In the genomic region with DNA sequence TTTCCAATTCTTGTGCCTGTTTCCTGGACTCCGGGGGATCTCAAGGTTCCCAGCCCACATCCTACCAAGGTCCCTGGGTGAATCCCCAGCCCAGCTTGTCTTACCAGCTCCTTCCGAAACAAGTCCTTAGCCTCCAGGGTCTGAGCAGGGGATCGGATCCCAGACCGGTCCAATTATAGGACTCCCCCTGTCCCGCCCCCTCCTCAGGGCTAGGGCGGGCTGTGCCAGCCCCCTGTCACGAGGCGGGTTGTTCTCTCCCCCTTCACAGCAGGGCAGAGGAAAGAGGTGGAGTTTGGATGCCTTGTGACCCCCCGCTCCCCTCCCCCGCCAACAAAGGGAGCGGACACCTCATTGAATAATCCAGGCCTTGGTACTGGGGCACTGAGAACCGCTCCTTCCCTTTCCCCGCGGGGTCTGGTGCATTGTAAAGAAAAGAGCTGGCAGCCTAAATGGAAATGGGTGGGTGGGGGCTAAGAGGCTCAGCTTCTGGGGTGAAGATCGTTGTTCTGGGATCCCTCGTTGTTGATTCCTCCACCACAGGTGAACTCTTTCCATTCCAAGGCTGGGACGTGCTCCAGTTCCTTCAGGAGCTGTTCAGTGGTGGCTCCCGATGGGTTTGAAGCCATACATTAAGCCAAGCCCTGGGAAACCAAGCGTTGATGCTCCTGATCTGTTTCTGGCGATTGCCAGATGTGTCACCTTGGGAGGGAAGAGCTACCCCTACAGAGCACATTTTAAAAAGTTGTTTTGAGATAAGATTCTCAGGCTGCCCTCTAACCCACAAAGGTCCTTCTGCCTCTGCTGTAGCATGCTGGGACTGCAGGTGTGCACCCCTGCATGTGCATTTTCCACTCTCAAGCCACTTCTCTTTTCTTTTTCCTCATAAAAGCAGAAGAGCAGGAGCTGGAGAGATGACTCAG, we compare ENCODE assay signal across 7 mouse cellular contexts. TPM values are rescaled to one million over a fixed set of nuclear protein-coding genes. Genes with fewer than 3 reads are reported as not detected.
DNase-seq lines count a peak whose midpoint lies in the region; ATAC-seq and TF ChIP-seq lines count a peak whose summit lies in the region.

A gene (minus strand): TSS at position 282 of the 920 bp plus-strand sequence.

- DNase-seq in adrenal gland, adult (ENCODE audit: inconsistent age in 2 of 2, low spot score in 1 of 2) = peak; percentile 73 to 84
- DNase-seq in embryo, embryonic 10.5 days (ENCODE audit: low spot score) = peak; percentile 70
- DNase-seq in gastrocnemius, postnatal 25 days = peak; percentile 68
- peak; percentile 81 for DNase-seq in hindbrain, postnatal 0 days (ENCODE audit: low spot score)
- DNase-seq in left cerebral cortex, adult 2 months (ENCODE audit: extremely low spot score in 1 of 2, low spot score in 2 of 2) = peak; percentile 49 to 70
- peak; percentile 63 for DNase-seq in lung, postnatal 36 days
- DNase-seq in right cerebral cortex, adult 2 months (ENCODE audit: low spot score in 2 of 2) = peak; percentile 48 to 53

- peak; percentile 88 for ATAC-seq in hindbrain, postnatal 0 days

- H3K9me3 ChIP-seq in hindbrain, postnatal 0 days (ENCODE audit: low read length) = no peaks in the 10 kb centered on the region

- peaks cover 5% of the 10 kb centered on the region; the same call in 1 of the 2 replicates for H3K36me3 ChIP-seq in hindbrain, postnatal 0 days (ENCODE audit: insufficient read depth, low read length)

- intact Hi-C loops in left cerebral cortex, adult 2 months (cut with DNase I) = no loop called here

- 1% methylated on average over 20 of the region's 20 CpGs for WGBS in hindbrain, postnatal 0 days

- peaks cover 9% of the 10 kb centered on the region for H3K4me1 ChIP-seq in hindbrain, postnatal 0 days (ENCODE audit: insufficient read depth, low read length)

- 0 out of 2 replicates have a peak, but pooled peaks have one; percentile 15 for TF ChIP-seq CTCF in hindbrain, postnatal 0 days (IDR thresholded peaks at IDR 0.05; ENCODE audit: low read depth)
- no peak for TF ChIP-seq CTCF in left cerebral cortex, adult 2 months (IDR thresholded peaks at IDR 0.05)

- H3K4me3 ChIP-seq in hindbrain, postnatal 0 days (ENCODE audit: low read length) = peak within 1 kb of the TSS; percentile 40
- H3K4me3 ChIP-seq in left cerebral cortex, adult 2 months = peak within 1 kb of the TSS; percentile 43

- H3K27ac ChIP-seq in hindbrain, postnatal 0 days = peak within 1 kb of the TSS; percentile 78
- H3K27ac ChIP-seq in left cerebral cortex, adult 2 months = peak within 1 kb of the TSS; percentile 69

- H3K9ac ChIP-seq in hindbrain, postnatal 0 days (replicated peaks; ENCODE audit: low read length) = peak within 1 kb of the TSS; percentile 58

- no peaks in the 10 kb centered on the region for H3K27me3 ChIP-seq in hindbrain, postnatal 0 days (ENCODE audit: insufficient read depth, low read length)

- peak within 1 kb of the TSS; percentile 56 for H3K4me2 ChIP-seq in hindbrain, postnatal 0 days (ENCODE audit: low read depth, low read length)

RNA-seq across cellular contexts. Expression of the gene that starts here (rescaled TPM):
- 100 to 1,000 TPM in 1 of 2 experiments, 10 to 100 TPM in 1; 53.5 to 108 TPM for total RNA-seq in gastrocnemius, postnatal 25 days (2021)
- total RNA-seq in hindbrain, postnatal 0 days (2014; rRNA removed) = 2,123 and 2,525 TPM in 2 replicates
- polyA plus RNA-seq in hindbrain, postnatal 0 days (2015; fragmentation: Nextera tagmentation; extraction: Ambion mirVana) = 3,307 and 3,685 TPM in 2 replicates
- 1,000 to 10,000 TPM; 1,824 to 1,912 TPM for total RNA-seq in left cerebral cortex, adult 2 months (2021)

Comparison
In these comparisons a context has a peak if more than half of its experiments do, and no peak if none do; other contexts are left out.
1. Peak in every context shown above with its lines: DNase-seq, ATAC-seq, H3K4me3 ChIP-seq and H3K27ac ChIP-seq.
2. RNA of the gene that starts here (total RNA-seq): 2,123 to 2,525 TPM in hindbrain, postnatal 0 days and 1,824 to 1,912 TPM in left cerebral cortex, adult 2 months; 53.5 to 108 TPM in gastrocnemius, postnatal 25 days; every median in the first group is over 10 times any median in the second.